Mouse (Mus musculus): ENCODE measurements around the gene 2310022A10Rik. TPM values are rescaled to one million over a fixed set of nuclear protein-coding genes. Genes with fewer than 3 reads are reported as not detected.

Gene 2310022A10Rik
- 10 to 100 TPM; 21.6 to 28.0 TPM for total RNA-seq (2021)
- long read RNA-seq, experiment 1, partial matches to known transcripts, result 5 of 11 reads
- long read RNA-seq, experiment 1, other reads (novel, unspliced or antisense), result 0 of 11 reads
- long read RNA-seq, experiment 2, transcript 2310022A10Rik-201 (10 exons, 2,701 nt), result major isoform, 12 of 20 reads
- long read RNA-seq, experiment 2, partial matches to known transcripts, result 5 of 20 reads
- long read RNA-seq, experiment 2, other reads (novel, unspliced or antisense), result 2 of 20 reads

- DNase-seq (ENCODE audit: low spot score in 2 of 2), result peak; percentile 79 to 94
These were observed at the start of gene 2310022A10Rik, which contains the start of gene Pld3 for GRCm38 (mm10) chr7:27552931-27553513. TSS of gene 2310022A10Rik (plus strand) at chr7:27553233. TSS of gene Pld3 (minus strand) at chr7:27553218.

DNA sequence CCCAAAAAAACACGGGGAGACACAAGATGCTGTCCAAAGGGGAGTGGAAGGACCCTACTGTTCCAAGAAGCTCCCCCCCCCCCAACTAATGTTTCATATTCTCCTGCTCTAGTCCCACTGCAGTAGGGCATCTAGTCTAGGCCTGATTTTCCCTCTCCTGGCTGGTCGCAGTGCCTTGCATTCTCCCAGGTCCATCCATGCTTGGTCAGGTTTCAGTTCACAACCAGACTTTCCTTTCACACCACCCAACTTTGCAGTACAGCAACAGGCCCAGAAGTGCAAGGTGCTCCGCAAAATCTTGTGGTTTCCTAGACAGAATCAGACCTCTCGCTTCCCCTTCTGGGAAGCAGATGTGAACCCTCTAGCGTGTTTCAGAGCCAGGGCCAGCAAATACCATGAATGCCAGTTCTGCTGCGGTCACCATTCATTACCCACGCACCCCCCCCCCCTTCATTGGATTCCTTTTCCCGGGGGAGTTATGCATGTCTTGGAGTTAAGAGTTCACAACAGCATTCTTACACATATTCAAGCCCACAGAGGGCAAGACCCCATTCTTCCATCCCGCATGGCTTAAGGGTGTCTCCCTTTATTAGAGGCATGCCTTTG, 46.2 kb upstream of the 2310022A10Rik start:
- DNase-seq (ENCODE audit: low spot score in 2 of 2), result no peak

DNA sequence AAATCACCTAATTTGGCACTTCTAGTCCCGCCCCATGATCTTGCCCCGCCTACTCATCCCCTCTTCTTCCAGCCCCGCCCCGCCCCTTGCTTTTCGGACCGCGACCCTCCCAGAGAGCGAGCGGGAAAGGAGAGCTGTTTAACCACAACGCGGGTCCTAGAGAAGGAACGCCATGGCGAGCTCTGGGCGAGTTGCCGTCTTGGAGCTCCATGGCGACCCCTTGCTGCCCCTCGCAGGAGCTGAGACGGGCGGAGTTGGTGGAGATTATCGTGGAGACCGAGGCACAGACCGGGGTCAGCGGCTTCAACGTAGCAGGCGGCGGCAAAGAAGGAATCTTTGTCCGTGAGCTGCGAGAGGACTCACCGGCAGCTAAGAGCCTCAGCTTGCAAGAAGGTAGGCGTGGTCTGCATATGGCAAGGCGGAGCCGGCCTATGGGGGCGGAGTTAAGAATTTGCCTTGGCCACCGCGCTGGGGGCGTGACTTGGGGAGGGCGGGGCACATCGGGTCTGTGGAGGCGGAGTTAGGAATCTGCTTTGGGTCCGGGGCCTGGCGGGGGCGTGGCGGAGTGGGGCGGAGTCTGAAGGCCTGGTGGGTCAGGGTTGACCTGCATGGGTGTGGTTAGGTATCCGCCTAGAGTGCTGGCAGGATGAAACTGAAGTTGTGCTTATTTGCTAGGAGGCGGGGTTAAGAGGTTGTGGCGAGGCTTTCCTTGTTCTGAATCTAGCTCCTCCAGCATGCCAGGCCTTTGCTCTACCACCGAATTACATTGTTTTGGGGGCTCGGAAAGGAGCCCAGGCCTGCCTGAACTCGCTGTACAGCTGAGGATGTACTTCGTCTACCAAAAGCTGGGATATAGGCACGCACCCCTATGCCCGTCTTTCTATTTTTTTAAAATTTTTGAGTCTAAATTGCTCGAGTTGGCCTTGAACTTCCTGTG, 45.1 kb upstream of the 2310022A10Rik start:
- peak; percentile 97 to 99 for DNase-seq (ENCODE audit: low spot score in 2 of 2)

DNA sequence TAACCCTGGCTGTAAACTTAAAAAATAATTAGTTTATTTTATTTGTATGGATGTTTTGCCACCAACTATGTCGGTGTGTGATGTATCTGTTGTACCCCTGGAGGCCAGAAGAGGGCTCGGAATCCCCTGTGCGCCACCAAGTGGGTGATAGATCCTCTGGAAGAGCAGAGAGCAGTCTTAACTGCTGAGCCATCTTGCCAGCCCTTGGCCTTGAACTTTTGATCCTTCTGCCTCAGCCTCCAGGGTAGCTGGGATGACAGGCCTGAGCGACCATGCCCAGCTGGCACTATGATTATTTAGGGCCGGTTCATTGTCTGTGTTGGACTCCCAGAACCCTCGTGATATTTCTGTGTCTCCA, 44.4 kb upstream of the 2310022A10Rik start:
- DNase-seq (ENCODE audit: low spot score in 2 of 2), result peak in 1 of 2 experiments; percentile 42

GRCm38 (mm10) chr7:27510809-27511208, 42.2 kb upstream of the 2310022A10Rik start:
- no peak for DNase-seq (ENCODE audit: low spot score in 2 of 2)

DNA sequence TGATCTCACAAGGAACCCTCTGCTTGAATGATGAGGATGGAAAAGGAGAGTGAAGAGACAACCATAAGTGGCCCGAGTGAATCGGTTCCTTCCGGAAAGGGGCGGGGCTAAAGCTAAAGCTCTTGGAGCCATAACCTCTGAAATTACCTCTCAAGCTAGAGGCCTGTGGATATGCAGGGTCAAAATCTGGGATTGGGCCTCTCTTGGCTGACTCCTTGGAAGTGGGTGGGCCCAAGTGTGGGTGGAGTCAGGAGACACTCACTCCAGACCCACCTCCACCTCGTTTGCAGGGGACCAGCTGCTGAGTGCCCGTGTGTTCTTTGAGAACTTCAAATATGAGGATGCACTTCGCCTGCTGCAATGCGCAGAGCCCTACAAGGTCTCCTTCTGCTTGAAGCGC, 38.1 kb upstream of the 2310022A10Rik start:
- no peak for DNase-seq (ENCODE audit: low spot score in 2 of 2)

- DNase-seq (ENCODE audit: low spot score in 2 of 2), result no peak
These were observed 34.7 kb upstream of the 2310022A10Rik start for GRCm38 (mm10) chr7:27518314-27518713.

GRCm38 (mm10) chr7:27520104-27520503, 32.9 kb upstream of the 2310022A10Rik start:
- no peak for DNase-seq (ENCODE audit: low spot score in 2 of 2)

- no peak for DNase-seq (ENCODE audit: low spot score in 2 of 2)
These were observed 32.4 kb upstream of the 2310022A10Rik start for GRCm38 (mm10) chr7:27520599-27520998.

GRCm38 (mm10) chr7:27522967-27523366, 30.1 kb upstream of the 2310022A10Rik start, which contains the start of gene Hipk4:
TSS of gene Hipk4 (plus strand) at chr7:27523267.
- no peak for DNase-seq (ENCODE audit: low spot score in 2 of 2)

GRCm38 (mm10) chr7:27523805-27524204, 29.2 kb upstream of the 2310022A10Rik start:
- no peak for DNase-seq (ENCODE audit: low spot score in 2 of 2)

DNA sequence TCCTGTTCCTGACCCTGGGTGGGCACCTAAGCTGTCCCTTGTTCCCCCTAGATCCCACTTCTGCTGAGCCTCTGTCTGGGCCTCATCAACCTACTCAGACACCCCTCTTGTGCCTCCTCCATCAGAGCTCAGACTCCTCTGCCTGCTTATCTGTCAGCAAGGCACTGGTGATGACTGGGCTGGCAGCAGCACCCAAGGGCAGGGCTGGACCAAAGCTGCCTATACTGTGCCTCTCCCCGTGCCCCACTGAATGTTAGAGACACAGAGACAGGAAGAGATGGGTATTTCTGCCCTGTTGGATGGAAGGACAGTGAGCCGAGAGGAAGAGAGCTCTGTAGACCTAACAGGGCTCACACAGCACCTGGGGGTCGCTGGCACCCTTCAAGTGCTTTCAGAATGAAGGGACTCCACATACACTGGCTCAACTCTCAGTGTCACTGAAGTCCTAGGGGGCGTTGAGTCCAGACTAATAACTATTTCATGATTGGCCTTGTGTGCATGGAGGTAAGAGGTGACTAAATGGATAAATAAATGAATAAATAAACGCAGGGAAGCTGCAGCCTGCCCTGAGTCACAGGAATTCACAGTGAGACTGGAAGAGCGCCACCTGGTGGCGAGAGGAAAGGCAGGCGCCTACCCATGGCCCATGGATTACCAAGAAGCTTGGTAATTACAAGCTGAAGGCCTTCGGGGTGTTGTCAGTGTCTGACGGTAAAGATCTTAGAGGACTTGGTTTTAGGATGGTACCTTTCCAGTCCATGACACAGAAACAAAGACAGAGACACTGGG, 26.8 kb upstream of the 2310022A10Rik start:
- peak; percentile 54 to 64 for DNase-seq (ENCODE audit: low spot score in 2 of 2)

GRCm38 (mm10) chr7:27529070-27529469, 24.0 kb upstream of the 2310022A10Rik start:
- no peak for DNase-seq (ENCODE audit: low spot score in 2 of 2)

GRCm38 (mm10) chr7:27530937-27531336, 22.1 kb upstream of the 2310022A10Rik start:
- no peak for DNase-seq (ENCODE audit: low spot score in 2 of 2)

GRCm38 (mm10) chr7:27531707-27532106, 21.3 kb upstream of the 2310022A10Rik start:
- no peak for DNase-seq (ENCODE audit: low spot score in 2 of 2)

- DNase-seq (ENCODE audit: low spot score in 2 of 2), result no peak
These were observed 20.5 kb upstream of the 2310022A10Rik start for GRCm38 (mm10) chr7:27532480-27533050.

GRCm38 (mm10) chr7:27535386-27535785, 17.6 kb upstream of the 2310022A10Rik start:
- no peak for DNase-seq (ENCODE audit: low spot score in 2 of 2)

GRCm38 (mm10) chr7:27536618-27537017, 16.4 kb upstream of the 2310022A10Rik start:
- DNase-seq (ENCODE audit: low spot score in 2 of 2), result no peak

DNA sequence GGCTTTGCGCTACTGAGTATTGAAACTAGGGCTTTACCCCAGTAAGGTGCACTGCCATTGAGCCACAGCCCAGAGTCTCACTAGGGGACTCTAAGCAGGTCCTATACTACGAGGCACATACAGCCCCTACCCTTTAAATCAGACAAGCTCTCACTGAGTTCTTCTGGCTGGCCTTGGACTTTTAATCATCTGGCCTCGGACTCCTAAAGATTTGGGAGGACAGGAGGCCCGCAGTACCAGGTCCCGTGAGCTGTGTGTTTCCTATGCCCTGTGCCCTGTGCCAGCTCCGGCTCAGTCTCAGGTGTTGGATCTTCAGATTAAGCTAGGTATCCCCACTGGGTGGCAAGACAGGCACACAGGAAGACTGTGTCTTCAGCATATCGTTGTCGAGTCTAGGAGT, 15.0 kb upstream of the 2310022A10Rik start:
- no peak for DNase-seq (ENCODE audit: low spot score in 2 of 2)

GRCm38 (mm10) chr7:27538797-27539196, 14.2 kb upstream of the 2310022A10Rik start:
- DNase-seq (ENCODE audit: low spot score in 2 of 2), result no peak

All from adrenal gland, postnatal 4 days (tissue).